Mouse (Mus musculus): Measurements from ENCODE around the gene Pdlim1. TPM values are rescaled to one million over a fixed set of nuclear protein-coding genes. Genes with fewer than 3 reads are reported as not detected.

The Pdlim1 gene
- 80.4 and 82.1 TPM in 2 replicates for polyA plus RNA-seq (2015; fragmentation: Nextera tagmentation; extraction: Ambion mirVana)

GRCm38 (mm10) chr19:40271308-40271892 is at the start of gene Pdlim1:
Gene Pdlim1 (minus strand): TSS chr19:40271842.
- Histone ChIP-seq H3K27me3 (ENCODE audit: insufficient read depth, low read length) (no peaks in the 10 kb centered on the region), H3K27ac (ENCODE audit: low read depth) (peak within 1 kb of the TSS; percentile 81), H3K4me1 (ENCODE audit: insufficient read depth) (peaks cover 21% of the 10 kb centered on the region), H3K36me3 (replicated peaks; ENCODE audit: insufficient read depth, low read length) (0 out of 2 replicates have a peak, but pooled peaks cover 2% of the 10 kb centered on the region), H3K9ac (replicated peaks) (peak within 1 kb of the TSS; percentile 88), H3K9me3 (ENCODE audit: low read length) (no peaks in the 10 kb centered on the region), H3K4me2 (ENCODE audit: low read depth, low read length) (peak within 1 kb of the TSS; percentile 93), H3K4me3 (ENCODE audit: low read depth, low read length) (peak within 1 kb of the TSS; percentile 86)
- no peak for TF ChIP-seq EP300 (IDR thresholded peaks at IDR 0.05; ENCODE audit: low read depth)
- TF ChIP-seq CTCF (IDR thresholded peaks at IDR 0.05; ENCODE audit: low read depth), result no peak
- ATAC-seq (peak; percentile 96), DNase-seq (peak; percentile 87)
- WGBS (ENCODE audit: insufficient replicate concordance), result under 1% methylated on average over 41 of the region's 54 CpGs

- Histone ChIP-seq H3K27ac (ENCODE audit: low read depth) (no peak overlapping the region), H3K4me2 (ENCODE audit: low read depth, low read length) (no peak overlapping the region), H3K9ac (replicated peaks) (no peak overlapping the region), H3K36me3 (replicated peaks; ENCODE audit: insufficient read depth, low read length) (peaks cover 24% of the 10 kb centered on the region), H3K4me1 (ENCODE audit: insufficient read depth) (no peaks in the 10 kb centered on the region), H3K27me3 (ENCODE audit: insufficient read depth, low read length) (no peaks in the 10 kb centered on the region), H3K4me3 (ENCODE audit: low read depth, low read length) (no peak overlapping the region), H3K9me3 (ENCODE audit: low read length) (no peaks in the 10 kb centered on the region)
- ATAC-seq (peak; percentile 33; the same call in 1 of the 2 replicates), DNase-seq (no peak)
- TF ChIP-seq CTCF (IDR thresholded peaks at IDR 0.05; ENCODE audit: low read depth) (no peak), EP300 (IDR thresholded peaks at IDR 0.05; ENCODE audit: low read depth) (no peak)
- WGBS (ENCODE audit: insufficient replicate concordance), result 69% methylated on average over 3 of the region's 3 CpGs
Measured at GRCm38 (mm10) chr19:40319199-40319598, 47.6 kb upstream of the Pdlim1 start.

GRCm38 (mm10) chr19:40318511-40318910 is 46.9 kb upstream of the Pdlim1 start:
- no peaks in the 10 kb centered on the region for H3K27me3 ChIP-seq (ENCODE audit: insufficient read depth, low read length)
- peaks cover 24% of the 10 kb centered on the region; the same call in 1 of the 2 replicates for H3K36me3 ChIP-seq (replicated peaks; ENCODE audit: insufficient read depth, low read length)
- H3K4me3 ChIP-seq (ENCODE audit: low read depth, low read length), result no peak overlapping the region
- no peaks in the 10 kb centered on the region for H3K4me1 ChIP-seq (ENCODE audit: insufficient read depth)
- WGBS (ENCODE audit: insufficient replicate concordance), result 74% methylated on average over 6 of the region's 6 CpGs
- no peak for ATAC-seq
- TF ChIP-seq EP300 (IDR thresholded peaks at IDR 0.05; ENCODE audit: low read depth) (no peak), CTCF (IDR thresholded peaks at IDR 0.05; ENCODE audit: low read depth) (no peak)
- no peaks in the 10 kb centered on the region for H3K9me3 ChIP-seq (ENCODE audit: low read length)
- no peak overlapping the region for H3K4me2 ChIP-seq (ENCODE audit: low read depth, low read length)
- H3K9ac ChIP-seq (replicated peaks), result no peak overlapping the region
- DNase-seq, result no peak
- H3K27ac ChIP-seq (ENCODE audit: low read depth), result no peak overlapping the region; the same call in 1 of the 2 replicates

- H3K4me1 ChIP-seq (ENCODE audit: insufficient read depth), result no peaks in the 10 kb centered on the region
- DNase-seq, result no peak
- H3K36me3 ChIP-seq (replicated peaks; ENCODE audit: insufficient read depth, low read length), result peaks cover 17% of the 10 kb centered on the region; the same call in 1 of the 2 replicates
- TF ChIP-seq EP300 (IDR thresholded peaks at IDR 0.05; ENCODE audit: low read depth), result no peak
- no peak for ATAC-seq
- H3K27ac ChIP-seq (ENCODE audit: low read depth), result no peak overlapping the region
- no peak overlapping the region for H3K4me3 ChIP-seq (ENCODE audit: low read depth, low read length)
- H3K4me2 ChIP-seq (ENCODE audit: low read depth, low read length), result no peak overlapping the region
- H3K9me3 ChIP-seq (ENCODE audit: low read length), result no peaks in the 10 kb centered on the region
- 69% methylated on average over 4 of the region's 4 CpGs for WGBS (ENCODE audit: insufficient replicate concordance)
- no peak overlapping the region for H3K9ac ChIP-seq (replicated peaks)
- H3K27me3 ChIP-seq (ENCODE audit: insufficient read depth, low read length), result no peaks in the 10 kb centered on the region
Measured at GRCm38 (mm10) chr19:40317001-40317400, 45.4 kb upstream of the Pdlim1 start.

- Histone ChIP-seq H3K4me1 (ENCODE audit: insufficient read depth) (no peaks in the 10 kb centered on the region), H3K27me3 (ENCODE audit: insufficient read depth, low read length) (no peaks in the 10 kb centered on the region), H3K27ac (ENCODE audit: low read depth) (no peak overlapping the region), H3K4me3 (ENCODE audit: low read depth, low read length) (no peak overlapping the region), H3K4me2 (ENCODE audit: low read depth, low read length) (no peak overlapping the region), H3K36me3 (replicated peaks; ENCODE audit: insufficient read depth, low read length) (peaks cover 11% of the 10 kb centered on the region), H3K9me3 (ENCODE audit: low read length) (no peaks in the 10 kb centered on the region), H3K9ac (replicated peaks) (no peak overlapping the region)
- DNase-seq, result no peak
- TF ChIP-seq EP300 (IDR thresholded peaks at IDR 0.05; ENCODE audit: low read depth) (no peak), CTCF (IDR thresholded peaks at IDR 0.05; ENCODE audit: low read depth) (no peak)
- WGBS (ENCODE audit: insufficient replicate concordance), result 89% methylated on average over 11 of the region's 11 CpGs
- no peak for ATAC-seq
Measured at GRCm38 (mm10) chr19:40314252-40314651, 42.6 kb upstream of the Pdlim1 start.

GRCm38 (mm10) chr19:40311631-40312030 is 40.0 kb upstream of the Pdlim1 start:
- Histone ChIP-seq H3K27ac (ENCODE audit: low read depth) (no peak overlapping the region), H3K4me2 (ENCODE audit: low read depth, low read length) (no peak overlapping the region), H3K27me3 (ENCODE audit: insufficient read depth, low read length) (no peaks in the 10 kb centered on the region), H3K9me3 (ENCODE audit: low read length) (no peaks in the 10 kb centered on the region), H3K4me3 (ENCODE audit: low read depth, low read length) (no peak overlapping the region), H3K36me3 (replicated peaks; ENCODE audit: insufficient read depth, low read length) (peaks cover 11% of the 10 kb centered on the region), H3K4me1 (ENCODE audit: insufficient read depth) (no peaks in the 10 kb centered on the region), H3K9ac (replicated peaks) (no peak overlapping the region)
- TF ChIP-seq CTCF (IDR thresholded peaks at IDR 0.05; ENCODE audit: low read depth) (no peak), EP300 (IDR thresholded peaks at IDR 0.05; ENCODE audit: low read depth) (no peak)
- 93% methylated on average over 8 of the region's 8 CpGs for WGBS (ENCODE audit: insufficient replicate concordance)
- no peak for DNase-seq
- no peak for ATAC-seq

Data from liver, postnatal 0 days (tissue).